Comparison of ENCODE assay signal across 7 mouse cellular contexts in the genomic region with DNA sequence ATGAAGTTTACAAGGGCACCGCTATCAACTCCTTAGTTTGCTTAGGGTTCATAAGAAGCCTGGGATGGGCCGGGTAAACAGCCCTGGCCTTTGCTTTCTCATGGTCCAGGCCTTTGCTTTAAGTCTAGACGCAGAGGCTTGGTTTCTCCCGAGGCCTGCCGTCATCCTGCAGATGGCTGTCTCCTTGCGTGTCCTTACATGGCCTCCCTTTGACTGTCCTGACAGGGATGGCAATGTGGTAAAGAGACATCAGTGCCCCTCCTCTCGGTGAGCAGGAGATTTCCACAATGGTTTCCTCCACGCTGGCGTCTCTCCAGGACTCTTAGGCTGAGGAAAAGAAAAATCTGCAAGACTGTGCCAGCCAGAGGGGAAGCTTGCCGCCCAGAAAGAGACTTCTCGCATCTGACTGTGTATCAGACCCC. TPM values are rescaled to one million over a fixed set of nuclear protein-coding genes. Genes with fewer than 3 reads are reported as not detected.
A peak's percentile ranks its signal among the peaks of the same experiment; 100 is the strongest.
DNase-seq lines count a peak whose midpoint lies in the region; ATAC-seq lines count a peak whose summit lies in the region.

No protein-coding gene starts in this region.

- ATAC-seq in heart, embryonic 12.5 days (ENCODE audit: insufficient number of reproducible peaks, low FRiP score): no peak
- no peak for ATAC-seq in megakaryocyte progenitor cell, adult 5-6 weeks (replicated peaks; ENCODE audit: poor library complexity)

- H3K36me3 ChIP-seq in heart, embryonic 12.5 days: peaks cover 5% of the 10 kb centered on the region

- H3K27ac ChIP-seq in heart, embryonic 12.5 days (ENCODE audit: poor library complexity, severe bottlenecking): peak overlapping the region; percentile 58

- H3K9me3 ChIP-seq in heart, embryonic 12.5 days (replicated peaks): no peaks in the 10 kb centered on the region

- H3K4me1 ChIP-seq in heart, embryonic 12.5 days (replicated peaks): peaks cover 84% of the 10 kb centered on the region

- no peak overlapping the region for H3K4me3 ChIP-seq in heart, embryonic 12.5 days

- no peak overlapping the region for H3K4me2 ChIP-seq in heart, embryonic 12.5 days

- no peaks in the 10 kb centered on the region for H3K27me3 ChIP-seq in heart, embryonic 12.5 days (replicated peaks)

- peak overlapping the region; percentile 41; the same call in 1 of the 2 replicates for H3K9ac ChIP-seq in heart, embryonic 12.5 days

- DNase-seq in adrenal gland, postnatal 10 days: peak; percentile 66
- peak; percentile 88 for DNase-seq in cerebellum, postnatal 10 days
- DNase-seq in layer of hippocampus, adult 18-20 months (ENCODE audit: low spot score in 2 of 2): peak; percentile 25 to 54
- DNase-seq in lung, postnatal 25 days (ENCODE audit: low spot score): peak; percentile 26
- DNase-seq in right cerebral cortex, postnatal 4 days: peak; percentile 76

- WGBS in heart, embryonic 12.5 days: 43% methylated on average over 11 of the region's 11 CpGs

RNA-seq across cellular contexts. Expression of gene Hunk, which starts 36.3 kb away (rescaled TPM):
- total RNA-seq in adrenal gland, postnatal 10 days (2021): 1 to 10 TPM; 5.5 to 7.7 TPM
- 19.3 and 22.4 TPM in 2 replicates for polyA plus RNA-seq in heart, embryonic 12.5 days (2016; fragmentation: Nextera tagmentation; extraction: Ambion mirVana)
- total RNA-seq in layer of hippocampus, adult 18-20 months (2021): 10 to 100 TPM; 24.3 to 28.9 TPM
- not detected in 2 replicates for total RNA-seq in megakaryocyte progenitor cell, adult 5-6 weeks (2015)
- total RNA-seq in megakaryocyte progenitor cell, adult 5-6 weeks (2017): not detected in 2 replicates

Comparison
In these comparisons a context has a peak if more than half of its experiments do, and no peak if none do; other contexts are left out.
1. DNase-seq: peak in every context shown above with its lines; median percentile 88 in cerebellum, postnatal 10 days; 76 in right cerebral cortex, postnatal 4 days; 66 in adrenal gland, postnatal 10 days; 40 in layer of hippocampus, adult 18-20 months; 26 in lung, postnatal 25 days.
2. RNA of gene Hunk, which starts 36.3 kb away (total RNA-seq): 24.3 to 28.9 TPM in layer of hippocampus, adult 18-20 months and 5.5 to 7.7 TPM in adrenal gland, postnatal 10 days; not detected in megakaryocyte progenitor cell, adult 5-6 weeks; every median in the first group is over 4 times any median in the second.